Mouse (Mus musculus) R1 (cell line): ENCODE measurements at regions not wholly inside any gene's neighbourhood (a gene's known extent, or its start where the extent isn't known, plus 50 kb on each side); places are given as distances from the start of the nearest gene placed in this dataset.
A peak's percentile ranks its signal among the peaks of the same experiment; 100 is the strongest.

Source experiments
- DNase-seq: peaks from one replicate; pipeline ENCODE4 v3.0.0-alpha.2; 2018; ENCODE audit warnings: low read depth, low spot score

DNA sequence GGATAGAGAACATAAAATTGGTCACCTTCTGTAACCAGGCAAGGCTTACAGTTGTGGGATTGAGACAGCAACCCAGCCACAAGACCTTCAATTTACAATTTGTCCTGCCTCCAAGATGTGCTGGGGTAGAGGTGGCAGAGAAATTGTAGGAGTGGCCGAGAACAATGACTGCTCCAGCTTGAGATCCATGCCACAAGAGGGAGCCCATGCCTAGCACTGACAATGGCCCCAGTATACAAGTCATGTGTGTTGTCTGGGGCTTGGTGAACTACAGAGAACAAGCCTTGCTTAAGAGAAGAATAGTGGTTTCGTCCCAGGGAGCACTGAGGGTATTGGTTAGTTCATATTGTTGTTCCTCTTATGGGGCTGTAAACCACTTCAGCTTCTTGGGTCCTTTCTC, 146.6 kb upstream of the Sel1l start:
- peak; percentile 23 for DNase-seq

GRCm38 (mm10) chr12:91986448-91986847, 137.5 kb upstream of the Sel1l start:
- no peak for DNase-seq

GRCm38 (mm10) chr12:91980321-91980720, 131.4 kb upstream of the Sel1l start:
- no peak for DNase-seq

DNA sequence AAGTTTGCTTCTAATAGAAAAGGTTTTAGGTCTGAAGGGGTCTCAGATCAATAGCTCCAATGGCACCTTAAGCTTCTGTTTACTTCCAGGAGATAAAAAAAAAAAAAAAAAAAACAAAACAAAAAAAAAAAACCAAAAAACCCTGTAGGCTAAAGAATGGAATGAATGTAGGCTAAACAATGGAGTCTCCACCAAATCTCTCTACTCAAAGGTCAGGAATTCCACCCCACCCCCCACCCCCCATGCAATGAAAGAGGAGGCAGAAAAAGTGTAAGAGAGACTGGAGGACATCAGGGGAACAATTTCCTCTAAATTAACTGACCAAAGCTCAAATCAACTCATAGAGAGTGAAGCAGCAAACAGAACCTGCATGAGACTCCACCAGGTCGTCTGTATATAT, 122.1 kb upstream of the Sel1l start:
- DNase-seq: peak; percentile 52

GRCm38 (mm10) chr12:91965937-91966336, 117.0 kb upstream of the Sel1l start:
- DNase-seq: no peak

GRCm38 (mm10) chr12:91963239-91963638, 114.3 kb upstream of the Sel1l start:
- DNase-seq: no peak

GRCm38 (mm10) chr12:91958086-91958485, 109.1 kb upstream of the Sel1l start:
- no peak for DNase-seq

DNA sequence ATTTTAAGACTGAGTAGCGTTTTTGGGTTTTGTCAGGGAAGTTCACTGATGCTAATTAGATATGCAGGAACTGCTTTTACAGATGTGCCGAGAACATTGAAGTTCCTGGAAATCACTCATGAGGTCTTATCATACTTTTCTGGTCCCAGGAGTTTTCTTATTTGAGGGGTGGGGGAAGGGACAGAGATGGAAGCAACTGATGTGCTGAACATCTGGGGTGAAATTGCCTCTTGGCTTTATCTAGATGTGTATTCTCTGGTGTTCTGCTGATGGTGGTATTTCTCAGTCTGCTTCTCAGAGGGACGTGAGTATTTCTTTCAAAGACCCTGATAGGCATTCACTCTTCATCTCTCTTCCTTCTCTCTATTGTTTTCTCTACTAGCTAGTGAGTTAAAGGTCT, 107.5 kb upstream of the Sel1l start:
- no peak for DNase-seq

DNA sequence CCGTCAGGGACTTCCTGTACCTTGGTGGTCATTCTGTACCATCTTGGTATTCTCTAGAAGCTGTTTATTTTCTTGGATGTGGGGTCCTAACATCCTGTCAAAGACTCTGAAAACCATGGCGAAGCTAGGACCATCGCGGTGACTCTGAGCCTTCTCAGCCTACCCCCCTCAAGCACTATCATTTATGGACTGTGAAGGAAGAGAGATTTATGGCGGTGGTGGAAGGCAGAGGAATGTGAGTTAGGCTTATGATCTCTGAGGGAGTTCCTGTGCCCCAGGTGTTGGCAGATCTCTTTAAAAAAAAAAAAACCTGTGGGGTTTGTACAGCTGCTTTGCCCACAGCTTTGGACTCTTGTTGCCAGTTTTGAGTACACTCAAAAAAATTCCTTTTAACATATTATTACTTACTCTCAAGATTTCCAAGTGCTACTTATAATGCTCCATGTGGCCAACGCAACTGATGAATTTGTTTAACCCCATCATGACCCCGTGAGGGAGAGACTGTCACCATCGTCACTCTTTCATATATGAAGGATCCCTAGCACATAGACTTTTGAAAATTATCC, 99.7 kb upstream of the Sel1l start:
- DNase-seq: no peak

DNA sequence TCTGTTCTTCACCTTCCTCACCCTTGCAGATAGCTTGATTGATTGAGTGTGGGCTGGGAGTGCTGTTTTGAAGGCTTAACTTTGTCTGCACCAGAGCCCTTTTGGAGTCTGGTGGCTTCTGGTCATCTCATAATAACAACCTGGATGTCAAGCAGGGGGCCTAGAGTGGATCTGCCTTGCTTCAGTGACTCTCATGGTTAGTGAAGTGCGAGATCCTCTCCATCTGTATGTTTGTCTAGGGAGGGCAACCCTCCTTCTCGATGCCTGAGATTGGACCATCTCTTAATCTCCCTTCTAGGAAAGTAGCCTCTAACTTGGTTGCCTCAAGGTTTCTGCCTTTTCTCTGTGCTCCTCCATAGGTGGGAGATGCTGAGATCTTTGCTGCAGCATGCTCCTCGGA, 99.0 kb upstream of the Sel1l start:
- DNase-seq: no peak

DNA sequence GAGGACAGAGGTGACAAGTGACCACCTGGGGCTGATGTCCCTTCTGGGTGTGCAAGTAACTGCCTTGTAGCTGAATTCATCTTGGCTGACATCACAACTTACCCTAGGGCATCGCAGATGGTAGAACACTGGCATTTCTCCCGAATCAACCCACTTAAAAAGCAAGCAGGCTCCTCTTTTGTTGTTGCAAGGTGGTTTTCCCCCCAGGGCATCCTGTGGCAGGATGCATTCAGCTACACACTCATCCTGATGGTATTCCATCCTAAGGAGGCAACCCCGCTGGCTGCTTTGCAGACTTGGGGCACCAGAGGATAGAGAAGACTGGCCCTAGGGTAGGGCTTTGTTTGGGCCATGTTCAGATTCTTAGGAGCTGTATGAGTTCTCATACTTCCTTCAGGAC, 97.6 kb upstream of the Sel1l start:
- DNase-seq: no peak

GRCm38 (mm10) chr12:91932490-91933361, 83.8 kb upstream of the Sel1l start:
- peak; percentile 9 for DNase-seq

- no peak for DNase-seq
These were observed 82.6 kb upstream of the Sel1l start for GRCm38 (mm10) chr12:91931586-91931985.

GRCm38 (mm10) chr12:91929386-91930054, 80.6 kb upstream of the Sel1l start:
- no peak for DNase-seq

DNA sequence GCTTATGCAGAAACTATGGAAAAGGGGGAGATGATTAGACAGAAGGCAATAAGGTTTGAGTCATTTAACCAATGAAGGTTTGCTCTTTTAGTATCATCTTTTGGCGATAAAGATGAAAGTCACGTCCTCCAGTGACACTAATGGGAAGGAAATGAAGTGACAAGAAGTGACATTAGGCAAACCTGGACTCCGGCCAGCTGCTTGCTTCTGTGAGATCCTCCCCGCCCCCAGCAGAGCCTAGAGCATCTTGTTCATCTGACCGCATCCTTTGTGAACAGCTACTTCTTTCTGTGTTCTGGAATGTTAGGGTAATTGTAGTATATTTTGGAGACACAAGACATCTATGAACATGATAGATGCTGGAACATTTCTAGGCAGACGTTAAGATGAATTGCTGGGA, 78.6 kb upstream of the Sel1l start:
- no peak for DNase-seq

- no peak for DNase-seq
These were observed 66.5 kb upstream of the Sel1l start for GRCm38 (mm10) chr12:91915486-91915885.

DNA sequence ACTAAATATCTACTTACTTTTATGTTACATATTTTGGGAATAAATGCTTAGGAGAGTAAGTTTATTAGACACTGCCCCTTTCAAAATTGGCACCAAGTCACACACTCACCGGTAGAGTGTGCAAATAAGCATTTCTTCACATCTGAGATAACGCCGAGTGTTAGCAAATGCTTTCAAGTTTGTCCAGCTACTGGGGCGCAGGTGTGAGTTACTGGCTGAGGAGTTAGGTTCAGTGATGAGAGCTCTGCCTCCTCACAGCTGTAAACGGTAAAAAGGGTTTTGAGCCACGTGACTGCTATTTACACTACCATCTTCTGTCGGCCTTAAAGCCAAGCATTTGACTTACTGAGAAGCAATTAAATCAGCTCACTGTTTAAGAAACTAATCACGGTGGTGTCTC, 61.6 kb upstream of the Sel1l start:
- no peak for DNase-seq
